Mouse (Mus musculus) thymus, postnatal 14 days (tissue): ENCODE data around the gene Uba7.
"Not testable (repeated sequence)": the region's sequence is repeated elsewhere in the genome, so short reads cannot be mapped to it uniquely, and the experiment has no call there.

Source experiments
- DNase-seq: peaks from one replicate; pipeline ENCODE4 v3.0.0; 2021

The Uba7 gene

GRCm38 (mm10) chr9:107995513-107995912, 20.2 kb downstream of the Uba7 start:
- no peak for DNase-seq

DNA sequence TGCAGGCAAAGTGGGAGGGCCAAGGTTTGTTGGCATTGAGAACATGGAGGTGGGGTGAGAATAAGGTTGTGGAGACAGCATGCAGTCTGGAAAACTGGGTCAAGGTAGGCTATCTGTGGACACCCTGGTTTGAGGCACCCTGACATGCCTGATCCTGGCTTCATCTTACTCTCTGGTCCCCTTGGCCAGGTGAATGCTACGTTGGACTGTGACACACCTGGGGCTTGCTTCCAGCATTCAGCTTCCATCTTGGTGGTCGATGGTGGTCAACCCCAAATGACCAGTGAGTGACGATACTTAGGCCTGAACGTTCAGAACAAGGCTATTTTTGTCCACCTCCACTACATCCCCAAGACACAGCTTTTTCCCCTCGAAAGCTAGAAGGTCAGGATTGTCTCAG, 20.7 kb downstream of the Uba7 start, which contains the start of gene Gm20662:
Gm20662 (plus strand) TSS at position 301 of the 400 bp plus-strand sequence.
- DNase-seq: no peak

DNA sequence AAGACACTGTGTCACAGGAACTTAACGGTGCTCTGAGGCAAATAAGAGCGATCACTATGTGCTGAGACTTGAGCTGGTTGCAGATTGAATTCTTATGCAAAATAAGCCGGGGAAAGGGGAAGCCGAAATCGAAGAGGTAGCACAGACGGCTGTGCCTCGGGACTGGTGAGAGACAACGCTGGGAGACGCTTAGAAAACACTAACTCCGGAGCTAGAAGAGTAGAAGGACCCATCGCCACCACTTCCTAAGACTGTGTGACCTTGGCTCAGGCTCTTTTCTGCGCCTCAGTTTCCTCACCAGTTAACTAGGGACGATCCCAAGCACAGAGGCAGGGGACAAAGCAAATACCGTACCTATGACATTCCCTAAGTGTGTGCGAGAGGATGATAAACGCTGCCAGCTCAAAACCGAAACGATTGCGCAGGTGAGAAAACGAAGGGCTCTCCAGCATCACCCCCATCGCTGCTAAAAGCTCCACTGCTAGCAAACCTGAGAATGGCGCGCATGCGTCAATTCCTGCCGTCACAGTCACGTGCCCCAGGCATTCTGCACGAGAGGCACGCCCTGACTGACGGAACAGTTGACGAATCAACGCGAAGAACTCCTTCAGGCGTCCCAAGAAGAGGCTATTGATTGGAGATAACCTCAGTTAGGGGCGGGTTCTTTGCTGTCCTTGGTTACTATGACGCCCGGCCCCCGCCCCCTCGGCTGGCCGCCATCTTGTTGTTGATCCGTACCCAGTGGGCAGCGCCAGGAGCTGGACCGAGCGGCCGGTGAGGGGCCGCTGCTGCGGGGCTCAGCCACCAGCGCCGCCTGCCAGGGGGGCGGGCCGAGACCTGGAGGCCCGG, 26.8 kb downstream of the Uba7 start, which contains the start of gene Ip6k1:
Ip6k1 (plus strand) TSS at position 580 of the 849 bp plus-strand sequence.
- DNase-seq: peak; percentile 100

DNA sequence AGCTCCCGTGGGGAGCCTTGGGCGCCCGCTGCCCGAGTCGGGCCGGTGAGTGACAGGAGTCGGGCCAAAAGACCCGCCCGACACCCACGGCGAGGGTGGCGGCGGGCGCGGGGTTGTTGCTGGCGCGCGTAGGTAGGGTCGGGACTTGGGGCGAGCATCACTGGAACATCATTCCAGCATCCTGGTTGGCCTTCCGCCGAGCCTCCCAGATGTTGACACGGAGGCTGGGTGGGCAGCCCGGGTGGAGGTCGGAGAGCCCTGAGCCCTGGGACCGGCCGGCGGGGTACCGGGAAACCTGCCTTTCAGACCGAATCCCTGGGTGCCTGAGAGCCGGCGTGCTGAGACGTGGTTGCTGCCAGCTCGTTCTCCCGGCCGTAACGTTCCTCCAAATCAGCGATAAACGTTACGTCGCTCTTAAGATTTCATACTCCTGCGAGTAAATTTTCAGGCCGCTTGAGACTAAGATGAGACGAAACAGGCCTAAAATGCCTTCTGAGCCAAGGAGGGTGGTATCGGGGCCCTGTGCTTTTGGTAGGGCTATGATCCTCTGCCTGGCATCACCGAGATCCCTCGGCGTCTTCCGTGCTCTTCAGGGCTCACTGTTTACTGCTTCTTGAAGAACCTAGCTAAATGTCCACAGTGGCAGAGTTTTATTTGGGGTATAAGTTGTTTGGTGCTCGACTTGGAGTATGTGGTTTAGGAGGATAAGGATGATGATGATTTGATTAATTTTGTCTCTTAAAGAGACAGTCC, 27.6 kb downstream of the Uba7 start:
- no peak for DNase-seq

- DNase-seq: peak; percentile 58
Observed at GRCm38 (mm10) chr9:108003531-108003890, 28.2 kb downstream of the Uba7 start.

DNA sequence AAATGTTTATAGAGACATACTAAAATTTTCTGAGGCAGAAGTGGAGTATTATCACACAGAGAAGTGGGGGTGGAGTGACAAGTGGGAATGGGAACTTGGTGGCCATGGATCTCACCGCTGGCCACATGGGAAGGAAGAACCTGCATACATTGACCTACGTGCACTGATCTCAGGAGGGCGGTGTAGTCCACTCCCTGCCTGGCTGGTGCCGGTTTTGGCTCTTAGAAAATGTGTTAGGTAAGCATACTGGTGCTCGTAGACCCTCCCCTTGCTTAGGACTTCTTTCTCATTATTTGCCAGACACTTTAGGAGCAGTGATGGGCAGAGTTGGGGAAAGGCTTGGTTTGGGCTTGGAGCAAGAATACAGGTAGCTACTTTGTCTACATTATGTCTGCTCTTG, 32.7 kb downstream of the Uba7 start:
- DNase-seq: no peak

DNA sequence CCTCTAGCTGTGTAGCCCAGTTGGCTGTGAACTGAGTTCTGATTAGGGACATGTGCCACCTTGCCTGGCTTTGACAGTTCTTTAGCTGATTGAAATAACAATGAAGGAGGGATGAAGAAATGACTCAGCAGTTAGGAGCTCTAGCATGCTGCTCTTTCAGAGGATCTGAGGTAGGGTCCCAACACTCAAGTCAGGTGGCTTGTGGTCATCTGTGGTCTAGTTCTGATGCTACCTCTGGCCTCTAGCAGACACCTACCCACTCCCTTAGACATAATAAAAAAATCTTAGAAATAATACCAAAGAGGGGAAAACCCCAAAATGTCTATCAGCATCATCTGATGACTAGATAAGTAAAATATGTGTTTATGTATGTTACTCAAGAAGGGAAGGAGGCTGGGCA, 35.1 kb downstream of the Uba7 start:
- DNase-seq: no peak

- not testable (repeated sequence) for DNase-seq
Observed at GRCm38 (mm10) chr9:108013577-108013976, 38.3 kb downstream of the Uba7 start.

GRCm38 (mm10) chr9:108017127-108017526, 41.8 kb downstream of the Uba7 start:
- DNase-seq: no peak

DNA sequence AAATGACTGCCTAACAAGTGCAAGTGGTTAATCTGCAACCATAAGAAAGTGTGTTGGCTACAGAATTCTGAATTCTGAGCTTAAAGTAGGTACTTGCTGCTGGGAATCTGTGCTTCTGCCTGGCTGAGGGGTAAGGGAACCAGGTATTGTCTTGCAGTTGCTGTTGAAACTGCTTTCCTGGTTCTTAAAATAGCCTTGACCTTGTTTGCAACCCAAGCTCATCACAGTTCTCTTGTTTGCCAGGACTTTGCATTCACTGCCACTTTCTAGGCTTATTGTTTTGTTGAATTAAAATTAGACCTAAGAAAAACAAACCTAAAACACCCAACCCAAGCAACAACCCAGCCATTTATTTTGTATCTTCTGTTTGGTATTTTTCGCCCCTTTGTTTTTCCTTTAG, 45.4 kb downstream of the Uba7 start:
- DNase-seq: no peak

- no peak for DNase-seq
Observed at GRCm38 (mm10) chr9:108023216-108023615, 47.9 kb downstream of the Uba7 start.

DNA sequence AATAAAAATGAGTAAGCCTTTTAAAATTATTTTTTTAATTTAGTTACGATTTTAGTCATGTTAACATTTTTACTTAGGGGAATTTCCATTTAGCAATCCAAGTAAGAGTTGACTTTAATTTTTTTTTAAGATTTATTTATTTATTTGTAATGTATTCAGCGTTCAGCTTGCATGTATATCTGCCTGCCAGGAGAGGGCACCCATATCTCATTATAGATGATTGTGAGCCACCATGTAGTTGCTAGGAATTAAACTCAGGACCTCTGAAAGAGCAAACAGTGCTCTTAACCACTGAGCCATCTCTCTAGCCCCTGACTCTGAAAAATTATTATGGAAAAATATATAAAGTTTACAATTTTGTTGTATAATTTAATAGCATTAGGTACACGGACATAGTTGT, 51.3 kb downstream of the Uba7 start:
- no peak for DNase-seq

- no peak for DNase-seq
Observed at GRCm38 (mm10) chr9:108027867-108028266, 52.6 kb downstream of the Uba7 start.

GRCm38 (mm10) chr9:108032126-108032525, 56.8 kb downstream of the Uba7 start:
- DNase-seq: no peak
